Mouse (Mus musculus): Measurements from ENCODE around the gene Arhgap18. TPM values are rescaled to one million over a fixed set of nuclear protein-coding genes. Genes with fewer than 3 reads are reported as not detected.

The Arhgap18 gene
- polyA plus RNA-seq, 1 experiment, result 1.9 TPM

- no peaks in the 10 kb centered on the region for H3K79me2 ChIP-seq (ENCODE audit: control insufficient read depth, insufficient read depth)
- peak overlapping the region; percentile 72 for H3K4me2 ChIP-seq (ENCODE audit: low read depth)
- no peaks in the 10 kb centered on the region for H3K36me3 ChIP-seq (ENCODE audit: control insufficient read depth, insufficient read depth)
- TF ChIP-seq USF1 (IDR thresholded peaks at IDR 0.05; ENCODE audit: low read depth) (no peak), TCF3 (IDR thresholded peaks at IDR 0.05; ENCODE audit: insufficient read length, low read depth) (no peak), MYOD1 (IDR thresholded peaks at IDR 0.05; ENCODE audit: control insufficient read depth in 1 of 3, insufficient read length in 2 of 3, low read depth in 2 of 3) (peak in 1 of 3 experiments; percentile 6)
- no peak overlapping the region for H3ac ChIP-seq (ENCODE audit: control insufficient read depth, insufficient read length)
- no peak overlapping the region for H3K4me3 ChIP-seq
- no peaks in the 10 kb centered on the region for H3K27me3 ChIP-seq (ENCODE audit: control insufficient read depth, insufficient read depth, insufficient read length)
These were observed 45.7 kb downstream of the Arhgap18 start for GRCm38 (mm10) chr10:26798752-26799411.

DNA sequence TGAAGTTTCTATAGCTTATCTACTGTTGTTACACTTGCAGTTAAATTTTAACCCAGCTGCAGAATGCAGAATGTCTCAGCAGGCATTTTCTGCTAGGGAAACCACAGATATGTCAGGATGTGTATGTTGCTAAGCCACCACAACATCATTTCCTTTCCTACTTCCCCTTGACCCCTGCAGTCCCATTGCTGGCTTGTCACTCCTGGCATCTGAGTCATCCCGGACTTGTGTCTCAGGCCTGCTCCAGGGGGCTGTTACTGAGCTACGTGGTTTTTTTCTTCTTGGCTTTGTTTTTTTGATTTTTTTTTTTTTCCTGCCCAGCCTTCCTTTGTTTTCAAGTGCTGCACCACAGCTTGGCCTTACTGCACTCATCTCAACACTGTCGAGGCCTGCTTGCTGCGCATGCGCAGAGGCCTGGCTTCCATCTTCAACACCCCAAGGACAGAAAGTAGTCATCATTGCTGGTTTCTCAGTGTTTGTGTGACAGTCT is 46.4 kb downstream of the Arhgap18 start:
- Histone ChIP-seq H3K27me3 (ENCODE audit: control insufficient read depth, insufficient read depth, insufficient read length) (no peaks in the 10 kb centered on the region), H3ac (ENCODE audit: control insufficient read depth, insufficient read length) (no peak overlapping the region), H3K36me3 (ENCODE audit: control insufficient read depth, insufficient read depth) (no peaks in the 10 kb centered on the region), H3K4me3 (no peak overlapping the region), H3K79me2 (ENCODE audit: control insufficient read depth, insufficient read depth) (no peaks in the 10 kb centered on the region), H3K4me2 (ENCODE audit: low read depth) (peak overlapping the region; percentile 72)
- no peak for TF ChIP-seq MAX (IDR thresholded peaks at IDR 0.05; ENCODE audit: low read depth)
- TF ChIP-seq MYOD1 (IDR thresholded peaks at IDR 0.05; ENCODE audit: control insufficient read depth in 1 of 3, insufficient read length in 2 of 3, low read depth in 2 of 3), result peak in 1 of 3 experiments; percentile 22

DNA sequence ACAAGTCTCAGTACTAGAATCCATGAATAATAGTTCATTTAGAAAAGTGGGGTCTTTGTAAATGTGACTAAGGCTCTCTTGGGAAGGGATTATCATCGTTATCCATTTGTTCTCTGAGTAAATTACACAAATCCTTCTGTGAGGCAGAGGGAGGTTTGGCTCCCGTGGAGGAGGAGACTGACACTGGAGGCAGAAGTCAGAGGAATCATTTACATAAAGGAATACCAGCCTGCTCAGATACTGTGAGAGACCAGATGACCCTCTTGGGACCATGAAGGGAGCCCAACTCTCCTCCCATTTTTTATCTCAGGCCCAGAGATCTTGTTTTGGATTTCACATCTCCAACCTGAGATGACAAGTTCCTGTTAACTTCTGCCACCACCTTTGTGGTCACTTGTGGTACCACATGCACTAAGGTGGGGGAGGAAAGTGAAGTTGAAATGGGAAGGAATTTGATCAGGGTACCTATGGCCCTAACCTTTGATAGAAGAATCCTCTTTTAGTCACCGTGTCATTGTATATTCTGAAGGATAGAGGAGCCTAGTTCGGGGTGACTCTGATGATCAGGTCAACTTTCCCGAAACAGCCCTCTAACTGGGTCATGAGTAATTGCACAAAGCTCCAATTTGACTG is 51.2 kb downstream of the Arhgap18 start:
- H3K36me3 ChIP-seq (ENCODE audit: control insufficient read depth, insufficient read depth), result no peaks in the 10 kb centered on the region
- no peak for TF ChIP-seq MYOG (IDR thresholded peaks at IDR 0.05; ENCODE audit: control insufficient read depth in 1 of 3, insufficient read depth in 1 of 3, insufficient read length in 2 of 3, low read depth in 2 of 3)
- TF ChIP-seq MAX (IDR thresholded peaks at IDR 0.05; ENCODE audit: low read depth), result no peak
- TF ChIP-seq USF1 (IDR thresholded peaks at IDR 0.05; ENCODE audit: low read depth), result no peak
- TF ChIP-seq MYOD1 (IDR thresholded peaks at IDR 0.05; ENCODE audit: control insufficient read depth in 1 of 3, insufficient read length in 2 of 3, low read depth in 2 of 3), result no peak
- no peak for TF ChIP-seq TCF3 (IDR thresholded peaks at IDR 0.05; ENCODE audit: insufficient read length, low read depth)
- TF ChIP-seq E2F4 (IDR thresholded peaks at IDR 0.05; ENCODE audit: insufficient read depth), result no peak
- no peak for TF ChIP-seq REST (IDR thresholded peaks at IDR 0.05; ENCODE audit: insufficient read depth, insufficient read length)
- no peak for TF ChIP-seq POLR2AphosphoS2 (IDR thresholded peaks at IDR 0.05; ENCODE audit: insufficient read length, low read depth)
- TF ChIP-seq TCF12 (IDR thresholded peaks at IDR 0.05; ENCODE audit: insufficient read depth, poor library complexity, severe bottlenecking), result no peak
- no peak for TF ChIP-seq CEBPB (IDR thresholded peaks at IDR 0.05; ENCODE audit: insufficient read depth, poor library complexity, severe bottlenecking)
- no peak for TF ChIP-seq POLR2A (IDR thresholded peaks at IDR 0.05; ENCODE audit: insufficient read length, low read depth)
- no peak for TF ChIP-seq SRF (IDR thresholded peaks at IDR 0.05; ENCODE audit: control insufficient read depth, insufficient read length, low read depth)

DNA sequence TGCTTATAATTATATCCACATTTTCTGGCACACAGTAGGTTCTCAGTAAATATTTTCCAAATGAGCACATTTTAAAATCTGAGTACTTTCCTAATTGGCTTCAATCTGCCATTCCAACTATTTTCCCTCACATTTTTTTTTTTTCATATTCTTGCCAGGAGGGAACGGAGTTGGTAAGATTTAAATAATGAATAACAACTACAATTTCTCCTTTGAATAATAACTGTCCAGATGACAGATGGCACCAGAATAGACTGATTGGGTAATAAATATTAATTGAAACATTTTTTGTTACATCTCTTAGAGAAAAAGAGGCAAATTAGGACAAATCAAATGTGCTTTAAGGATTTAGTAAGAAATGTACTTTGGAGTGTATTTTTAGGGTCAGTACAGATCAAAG is 51.8 kb downstream of the Arhgap18 start:
- no peak overlapping the region for H3ac ChIP-seq (ENCODE audit: control insufficient read depth, insufficient read length)
- no peak overlapping the region for H3K4me3 ChIP-seq
- H3K36me3 ChIP-seq (ENCODE audit: control insufficient read depth, insufficient read depth), result no peaks in the 10 kb centered on the region
- no peak overlapping the region for H3K4me2 ChIP-seq (ENCODE audit: low read depth)
- H3K79me2 ChIP-seq (ENCODE audit: control insufficient read depth, insufficient read depth), result no peaks in the 10 kb centered on the region
- TF ChIP-seq POLR2AphosphoS2 (IDR thresholded peaks at IDR 0.05; ENCODE audit: insufficient read length, low read depth) (no peak), MYOD1 (IDR thresholded peaks at IDR 0.05; ENCODE audit: control insufficient read depth in 1 of 3, insufficient read length in 2 of 3, low read depth in 2 of 3) (no peak), TCF3 (IDR thresholded peaks at IDR 0.05; ENCODE audit: insufficient read length, low read depth) (no peak), POLR2A (IDR thresholded peaks at IDR 0.05; ENCODE audit: insufficient read length, low read depth) (no peak), E2F4 (IDR thresholded peaks at IDR 0.05; ENCODE audit: insufficient read depth) (no peak), USF1 (IDR thresholded peaks at IDR 0.05; ENCODE audit: low read depth) (no peak), REST (IDR thresholded peaks at IDR 0.05; ENCODE audit: insufficient read depth, insufficient read length) (no peak), SRF (IDR thresholded peaks at IDR 0.05; ENCODE audit: control insufficient read depth, insufficient read length, low read depth) (no peak), CEBPB (IDR thresholded peaks at IDR 0.05; ENCODE audit: insufficient read depth, poor library complexity, severe bottlenecking) (no peak), MYOG (IDR thresholded peaks at IDR 0.05; ENCODE audit: control insufficient read depth in 1 of 3, insufficient read depth in 1 of 3, insufficient read length in 2 of 3, low read depth in 2 of 3) (no peak), TCF12 (IDR thresholded peaks at IDR 0.05; ENCODE audit: insufficient read depth, poor library complexity, severe bottlenecking) (no peak), MAX (IDR thresholded peaks at IDR 0.05; ENCODE audit: low read depth) (no peak)
- H3K27me3 ChIP-seq (ENCODE audit: control insufficient read depth, insufficient read depth, insufficient read length), result no peaks in the 10 kb centered on the region

More for the DNA sequence above, 51.2 kb downstream of the Arhgap18 start:
- no peak overlapping the region for H3K4me2 ChIP-seq (ENCODE audit: low read depth)
- no peaks in the 10 kb centered on the region for H3K27me3 ChIP-seq (ENCODE audit: control insufficient read depth, insufficient read depth, insufficient read length)
- no peaks in the 10 kb centered on the region for H3K79me2 ChIP-seq (ENCODE audit: control insufficient read depth, insufficient read depth)
- H3K4me3 ChIP-seq, result no peak overlapping the region
- H3ac ChIP-seq (ENCODE audit: control insufficient read depth, insufficient read length), result no peak overlapping the region

GRCm38 (mm10) chr10:26806092-26806491 is 52.9 kb downstream of the Arhgap18 start:
- Histone ChIP-seq H3K4me2 (ENCODE audit: low read depth) (no peak overlapping the region), H3K36me3 (ENCODE audit: control insufficient read depth, insufficient read depth) (no peaks in the 10 kb centered on the region), H3K79me2 (ENCODE audit: control insufficient read depth, insufficient read depth) (no peaks in the 10 kb centered on the region), H3K4me3 (no peak overlapping the region), H3ac (ENCODE audit: control insufficient read depth, insufficient read length) (no peak overlapping the region), H3K27me3 (ENCODE audit: control insufficient read depth, insufficient read depth, insufficient read length) (no peaks in the 10 kb centered on the region)
- TF ChIP-seq TCF12 (IDR thresholded peaks at IDR 0.05; ENCODE audit: insufficient read depth, poor library complexity, severe bottlenecking) (no peak), CEBPB (IDR thresholded peaks at IDR 0.05; ENCODE audit: insufficient read depth, poor library complexity, severe bottlenecking) (no peak), REST (IDR thresholded peaks at IDR 0.05; ENCODE audit: insufficient read depth, insufficient read length) (no peak), MAX (IDR thresholded peaks at IDR 0.05; ENCODE audit: low read depth) (no peak), TCF3 (IDR thresholded peaks at IDR 0.05; ENCODE audit: insufficient read length, low read depth) (no peak), POLR2A (IDR thresholded peaks at IDR 0.05; ENCODE audit: insufficient read length, low read depth) (no peak), SRF (IDR thresholded peaks at IDR 0.05; ENCODE audit: control insufficient read depth, insufficient read length, low read depth) (no peak), USF1 (IDR thresholded peaks at IDR 0.05; ENCODE audit: low read depth) (no peak), E2F4 (IDR thresholded peaks at IDR 0.05; ENCODE audit: insufficient read depth) (no peak), POLR2AphosphoS2 (IDR thresholded peaks at IDR 0.05; ENCODE audit: insufficient read length, low read depth) (no peak), MYOD1 (IDR thresholded peaks at IDR 0.05; ENCODE audit: control insufficient read depth in 1 of 3, insufficient read length in 2 of 3, low read depth in 2 of 3) (no peak), MYOG (IDR thresholded peaks at IDR 0.05; ENCODE audit: control insufficient read depth in 1 of 3, insufficient read depth in 1 of 3, insufficient read length in 2 of 3, low read depth in 2 of 3) (no peak)
